Mouse (Mus musculus): ENCODE data around the gene Ikzf3.

Ikzf3 gene

GRCm38 (mm10) chr11:98513356-98513936, 32.4 kb downstream of the Ikzf3 start:
- DNase-seq (ENCODE audit: low read depth, low spot score) = no peak

GRCm38 (mm10) chr11:98512881-98513280, 33.0 kb downstream of the Ikzf3 start:
- DNase-seq (ENCODE audit: low read depth, low spot score) = no peak

DNA sequence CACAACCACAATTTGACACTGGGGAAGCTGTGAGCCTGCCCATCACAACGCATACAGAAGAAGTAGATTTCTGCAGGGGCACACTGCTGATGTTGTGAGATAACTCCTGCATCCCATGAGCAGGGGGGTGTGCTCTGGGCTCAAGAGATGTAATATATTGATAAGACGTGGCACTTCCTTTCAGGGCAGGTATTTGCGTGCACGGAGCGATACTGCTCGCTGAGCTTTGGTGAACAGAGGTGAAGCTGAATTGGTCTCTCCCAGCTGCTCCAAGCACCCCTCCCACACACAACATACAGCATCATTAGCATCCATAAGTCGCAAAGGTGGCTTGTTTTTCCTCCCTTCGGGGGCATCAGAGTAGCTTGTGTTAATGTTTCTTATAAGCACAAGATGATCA, 35.7 kb downstream of the Ikzf3 start:
- no peak for DNase-seq (ENCODE audit: low read depth, low spot score)

- peak; percentile 56 for DNase-seq (ENCODE audit: low read depth, low spot score)
Measured at GRCm38 (mm10) chr11:98509434-98509833, 36.4 kb downstream of the Ikzf3 start.

DNA sequence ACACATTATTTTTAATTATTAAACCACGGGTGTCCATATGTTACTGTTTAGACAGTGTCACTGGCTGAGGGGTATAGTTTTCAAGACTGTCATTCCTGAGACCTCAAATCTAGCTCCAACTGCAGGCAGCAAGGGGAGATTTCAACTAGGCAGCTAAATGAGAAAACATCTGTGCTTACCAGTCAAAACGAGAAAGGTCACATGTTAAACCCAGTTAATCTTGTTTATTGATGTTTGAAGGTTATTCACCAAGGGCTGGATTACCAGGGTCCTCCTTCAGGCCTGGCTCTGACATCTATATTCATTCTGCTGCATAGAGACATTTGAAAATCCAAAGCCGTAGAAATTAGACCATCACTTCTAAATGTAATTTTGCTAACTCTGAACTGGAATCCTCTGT, 40.9 kb downstream of the Ikzf3 start:
- DNase-seq (ENCODE audit: low read depth, low spot score) = no peak

GRCm38 (mm10) chr11:98497388-98498288, 48.2 kb downstream of the Ikzf3 start:
- no peak for DNase-seq (ENCODE audit: low read depth, low spot score)

DNA sequence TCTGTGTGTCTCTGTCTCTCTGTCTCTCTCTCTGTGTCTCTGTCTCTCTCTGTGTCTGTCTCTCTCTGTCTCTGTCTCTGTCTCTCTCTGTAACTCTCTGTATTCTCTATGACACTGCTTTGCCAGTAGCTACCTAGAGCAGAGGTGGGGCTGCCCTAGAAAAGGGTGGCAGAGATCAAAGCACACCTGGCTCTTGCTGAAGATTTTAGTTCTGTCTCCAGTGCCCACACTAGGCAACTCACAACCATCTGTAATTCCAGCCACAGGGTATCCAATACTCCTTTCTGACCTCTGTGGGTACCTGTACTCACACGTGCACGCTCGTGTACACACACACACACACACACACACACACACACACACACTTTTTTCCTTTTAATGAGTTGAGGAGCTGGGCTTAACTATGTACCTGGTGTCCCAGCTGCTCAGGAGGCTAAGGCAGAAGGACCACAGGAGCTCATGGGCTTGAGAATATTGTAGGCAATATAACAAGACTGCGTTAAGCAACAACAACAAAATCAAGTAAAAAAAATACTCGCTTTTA, 50.6 kb downstream of the Ikzf3 start:
- no peak for DNase-seq (ENCODE audit: low read depth, low spot score)

DNA sequence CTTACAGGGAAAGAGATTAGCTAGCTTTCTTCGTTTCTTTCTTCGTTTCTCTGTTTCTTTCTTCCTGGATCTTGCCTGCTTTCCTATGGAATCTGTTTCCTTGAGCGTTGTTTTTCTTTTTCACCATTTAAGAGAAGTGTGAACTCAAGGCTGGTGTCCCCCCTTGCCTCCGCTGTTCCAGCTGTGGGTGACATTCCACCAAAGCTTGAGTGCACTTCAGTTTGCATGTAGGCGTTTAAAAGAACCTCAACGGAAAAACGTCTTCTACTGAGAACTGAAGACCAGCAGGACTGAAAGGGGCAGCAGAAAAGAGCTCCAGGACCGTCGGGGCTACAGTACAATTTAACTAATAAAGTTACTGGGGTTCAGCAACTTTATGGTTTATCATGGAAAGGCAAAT, 52.4 kb downstream of the Ikzf3 start:
- peak; percentile 9 for DNase-seq (ENCODE audit: low read depth, low spot score)

- DNase-seq (ENCODE audit: low read depth, low spot score) = no peak
Measured at GRCm38 (mm10) chr11:98492959-98493358, 52.9 kb downstream of the Ikzf3 start.

DNA sequence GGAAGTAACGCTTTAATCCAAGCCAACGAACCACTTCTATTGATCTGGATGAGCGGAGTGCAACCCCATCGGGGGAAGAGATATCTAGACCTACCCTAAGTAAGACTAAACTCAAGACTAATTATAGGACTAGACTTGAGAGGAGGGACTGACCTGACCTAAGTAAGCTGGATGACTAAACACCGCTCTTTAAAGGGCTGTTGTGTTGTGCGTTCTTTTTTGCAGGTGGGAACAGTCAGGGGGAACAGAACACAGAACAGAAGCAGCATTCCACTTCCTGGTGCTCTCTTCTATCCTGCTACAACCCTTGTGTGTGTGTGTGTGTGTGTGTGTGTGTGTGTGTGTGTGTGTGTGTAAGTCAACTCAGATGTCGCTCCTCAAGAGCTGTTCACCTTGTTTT, 54.3 kb downstream of the Ikzf3 start:
- DNase-seq (ENCODE audit: low read depth, low spot score) = no peak

DNA sequence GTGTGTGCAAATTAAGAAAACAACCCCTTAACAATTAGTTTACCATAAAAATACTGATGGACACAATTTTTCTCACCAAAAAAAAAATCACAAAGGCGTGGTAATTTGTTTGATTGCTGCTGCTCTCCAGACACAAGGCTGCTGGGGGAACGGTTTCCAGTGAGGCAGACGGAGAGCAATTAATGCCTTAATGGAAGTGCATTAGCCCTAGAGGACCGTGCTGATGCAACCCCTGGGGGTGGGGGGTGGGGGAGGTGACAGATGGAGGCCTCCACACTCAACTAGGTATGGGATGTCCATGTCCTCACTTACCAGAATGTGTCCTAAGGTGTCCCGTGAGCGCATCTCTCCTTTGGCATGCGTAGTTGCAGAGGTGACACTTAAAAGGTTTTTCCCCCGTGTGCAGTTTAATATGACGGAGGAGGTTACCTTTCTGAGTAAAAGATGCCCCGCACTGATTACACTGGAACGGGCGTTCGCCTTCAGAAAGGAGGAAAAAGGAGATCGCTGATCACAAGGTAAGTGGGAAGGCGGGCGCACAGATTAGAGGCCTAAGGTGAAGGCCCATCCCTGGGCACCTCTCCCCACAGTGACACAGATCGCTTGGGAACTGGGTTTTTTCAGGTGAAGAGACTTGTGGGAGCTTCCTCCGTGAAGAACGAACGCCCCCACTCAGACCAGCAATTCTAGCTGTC, 57.1 kb downstream of the Ikzf3 start:
- peak; percentile 32 for DNase-seq (ENCODE audit: low read depth, low spot score)

DNA sequence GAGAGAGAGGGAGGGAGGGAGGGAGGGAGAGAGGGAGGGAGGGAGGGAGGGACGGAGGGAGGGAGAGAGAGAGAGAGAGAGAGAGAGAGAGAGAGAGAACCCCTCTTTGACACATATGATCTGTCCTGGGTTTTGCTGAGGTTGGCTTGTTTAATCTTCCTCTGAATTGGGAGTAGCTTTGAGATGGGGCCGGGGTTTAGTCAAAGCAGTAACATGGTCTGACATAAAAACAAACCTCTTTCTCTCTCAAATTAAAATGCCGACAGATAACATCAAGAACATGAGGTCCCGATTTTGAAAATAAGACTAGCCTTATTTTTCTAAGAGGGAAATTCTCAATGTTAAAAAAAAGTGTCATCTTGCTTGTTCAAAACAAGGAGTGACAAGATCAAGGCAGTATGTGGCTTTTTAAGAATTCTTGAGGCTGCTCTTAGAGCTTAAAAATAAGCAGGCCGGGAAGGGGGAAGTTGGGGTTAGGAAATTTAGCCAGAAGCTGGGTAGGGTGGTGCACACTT, 58.2 kb downstream of the Ikzf3 start:
- no peak for DNase-seq (ENCODE audit: low read depth, low spot score)

DNA sequence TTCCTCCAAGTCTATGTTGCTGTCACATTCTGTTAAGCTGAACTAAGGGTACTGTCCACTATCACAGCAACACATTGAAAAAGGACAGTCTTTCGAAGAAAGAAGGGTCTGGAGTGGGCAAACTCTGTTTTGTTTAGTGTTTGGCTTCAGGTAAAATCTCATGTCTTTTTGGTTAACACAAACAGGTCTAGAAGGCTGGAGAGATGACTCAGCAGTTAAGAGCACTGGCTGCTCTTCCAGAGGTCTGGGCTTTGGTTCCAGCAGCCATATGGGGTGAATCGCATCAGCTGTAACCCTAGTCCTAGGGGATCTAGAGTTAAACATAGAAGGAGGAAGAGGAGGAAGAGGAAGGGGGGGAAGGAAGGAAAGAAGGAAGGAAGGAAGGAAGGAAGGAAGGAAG, 60.1 kb downstream of the Ikzf3 start:
- DNase-seq (ENCODE audit: low read depth, low spot score) = no peak

DNA sequence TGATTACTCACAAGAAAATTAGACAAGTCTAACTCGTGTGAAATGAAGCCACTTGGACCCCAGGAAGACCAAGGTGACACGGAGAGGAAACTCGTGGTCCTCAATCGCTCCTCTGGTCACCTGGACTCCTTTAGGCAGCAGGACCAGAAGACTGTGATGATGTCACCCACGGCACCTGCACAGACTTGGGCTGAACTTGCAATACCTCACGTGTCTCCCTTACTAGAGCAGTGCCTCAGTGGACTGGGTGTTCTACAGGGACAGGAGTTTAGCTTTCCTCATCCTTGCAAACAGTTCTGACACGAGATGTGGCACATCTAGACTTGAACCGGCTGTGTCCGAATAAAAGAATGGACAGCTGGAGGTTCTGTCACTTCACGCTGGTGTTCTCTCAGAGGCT, 63.8 kb downstream of the Ikzf3 start:
- DNase-seq (ENCODE audit: low read depth, low spot score) = no peak

DNA sequence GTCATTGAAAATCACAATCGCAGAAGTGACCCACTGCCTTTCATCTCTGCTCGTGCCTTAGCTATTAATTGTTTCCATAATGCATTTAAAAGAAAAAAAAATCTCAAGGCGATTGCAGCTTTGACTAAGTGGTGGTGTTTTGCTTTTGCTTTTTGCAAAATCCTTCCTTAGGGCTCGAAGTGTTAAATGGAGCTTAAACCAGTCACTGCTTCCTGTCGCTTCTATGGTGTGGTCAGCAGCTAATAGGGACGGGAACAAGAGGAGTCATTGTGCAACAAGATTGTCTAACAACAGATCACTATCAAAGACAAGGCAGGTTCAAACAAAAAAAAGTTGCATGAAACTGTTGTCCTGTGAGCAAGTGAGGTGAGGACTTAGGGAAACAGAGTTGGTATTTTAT, 64.6 kb downstream of the Ikzf3 start:
- no peak for DNase-seq (ENCODE audit: low read depth, low spot score)

DNA sequence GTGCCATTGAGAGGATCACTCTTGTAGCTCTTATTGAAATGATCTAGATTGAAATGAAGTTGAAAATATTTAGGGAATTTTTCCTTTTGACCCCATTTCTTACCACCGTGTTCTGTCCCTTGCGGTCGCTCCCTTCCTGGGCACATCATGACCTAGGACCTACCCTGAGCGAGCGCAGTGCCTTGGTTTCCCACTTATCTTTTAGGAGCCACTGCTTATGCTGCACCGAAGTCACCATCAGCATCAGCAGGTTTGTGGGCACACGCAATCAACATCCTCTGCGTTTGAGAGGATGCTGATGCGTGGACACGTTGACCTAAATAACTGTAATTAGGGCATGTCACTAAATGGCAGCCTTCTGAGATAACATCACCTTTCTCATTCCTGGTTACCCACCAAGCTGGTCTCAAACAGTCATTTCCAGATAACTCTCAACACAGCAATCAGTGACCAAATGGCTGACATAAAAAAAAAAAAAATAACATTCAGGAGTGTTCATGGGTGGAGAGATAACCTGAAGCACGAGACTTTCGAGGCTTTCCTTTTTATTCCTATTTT, 65.8 kb downstream of the Ikzf3 start:
- DNase-seq (ENCODE audit: low read depth, low spot score) = no peak

- DNase-seq (ENCODE audit: low read depth, low spot score) = no peak
Measured at GRCm38 (mm10) chr11:98479026-98479939, 66.5 kb downstream of the Ikzf3 start.

GRCm38 (mm10) chr11:98477011-98477701, 68.7 kb downstream of the Ikzf3 start:
- no peak for DNase-seq (ENCODE audit: low read depth, low spot score)

DNA sequence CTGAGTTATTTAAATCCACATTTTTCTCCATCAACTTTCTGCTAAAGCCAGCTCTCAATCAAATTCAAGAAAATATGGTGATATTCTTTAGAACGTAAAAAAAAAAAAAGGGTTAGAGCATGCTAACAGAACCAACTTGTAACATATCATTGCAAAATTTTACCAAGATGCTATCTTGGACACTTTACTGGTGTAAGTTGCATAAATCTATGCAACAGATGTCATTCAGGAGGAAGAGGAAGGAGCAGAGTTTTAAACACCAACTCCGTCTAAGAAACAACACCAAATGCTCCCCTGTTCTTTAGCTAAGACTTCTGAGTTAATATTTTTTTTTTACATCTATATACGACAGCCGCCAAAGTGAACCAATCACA, 69.4 kb downstream of the Ikzf3 start:
- no peak for DNase-seq (ENCODE audit: low read depth, low spot score)
